Comparison of ENCODE assay signal across 8 mouse cellular contexts in genomic region chr13:107371616-107372582, GRCm38 (mm10).
DNase-seq lines count a peak whose midpoint lies in the region; ATAC-seq and TF ChIP-seq lines count a peak whose summit lies in the region.

No protein-coding gene starts in this region.

- no peak for TF ChIP-seq EP300 in heart, adult 2 months (IDR thresholded peaks at IDR 0.05; ENCODE audit: insufficient read depth, low read depth, low read length)

- no peaks in the 10 kb centered on the region for H3K4me1 ChIP-seq in heart, adult 2 months (ENCODE audit: control insufficient read depth, insufficient read depth, low read length)
- 0 out of 4 replicates have a peak, but pooled peaks cover 0 to 3% of the 10 kb centered on the region in 2 experiments for H3K4me1 ChIP-seq in heart, embryonic 14.5 days (ENCODE audit: control insufficient read depth in 2 of 2, insufficient read depth in 2 of 2, low read length in 2 of 2)
- H3K4me1 ChIP-seq in lung, embryonic 16.5 days (replicated peaks; ENCODE audit: control insufficient read depth, insufficient read depth, low read length): 0 out of 2 replicates have a peak, but pooled peaks cover 3% of the 10 kb centered on the region
- H3K4me1 ChIP-seq in forebrain, embryonic 15.5 days: no peaks in the 10 kb centered on the region

- DNase-seq in heart, adult 2 months: peak; percentile 25 to 26
- DNase-seq in heart, adult 8-10 months (ENCODE audit: low spot score): no peak
- DNase-seq in R1 (ENCODE audit: low read depth, low spot score): peak; percentile 65
- no peak for DNase-seq in MN1 (ENCODE audit: low spot score)

- TF ChIP-seq POLR2A in heart, adult 2 months (IDR thresholded peaks at IDR 0.05; ENCODE audit: insufficient read depth, low read depth, low read length): no peak

- intact Hi-C loops in heart, adult 2 months (cut with DNase I): no loop called here

- H3K4me3 ChIP-seq in heart, adult 2 months: no peak overlapping the region
- no peak overlapping the region for H3K4me3 ChIP-seq in heart, embryonic 14.5 days (ENCODE audit: control insufficient read depth in 1 of 2, insufficient read depth in 1 of 2, low read depth in 1 of 2, low read length in 2 of 2)
- H3K4me3 ChIP-seq in lung, embryonic 16.5 days (ENCODE audit: low read length): peak overlapping the region; percentile 10; the same call in 1 of the 2 replicates
- no peak overlapping the region for H3K4me3 ChIP-seq in forebrain, embryonic 15.5 days

- WGBS in heart, adult 2 months: 38% methylated on average over 17 of the region's 17 CpGs
- 35% methylated on average over 17 of the region's 17 CpGs for WGBS in heart, embryonic 14.5 days
- 24% methylated on average over 17 of the region's 17 CpGs for WGBS in lung, embryonic 16.5 days
- 39% methylated on average over 17 of the region's 17 CpGs for WGBS in forebrain, embryonic 15.5 days

- no peaks in the 10 kb centered on the region for H3K79me2 ChIP-seq in heart, adult 2 months (replicated peaks; ENCODE audit: control insufficient read depth, insufficient read depth, low read length)

- no peak for ATAC-seq in heart, embryonic 14.5 days (ENCODE audit: insufficient number of reproducible peaks, insufficient read depth, low FRiP score, low read depth)
- ATAC-seq in lung, embryonic 16.5 days (ENCODE audit: low read depth): peak; percentile 52
- no peak for ATAC-seq in activated CD4-positive, CD25-positive, alpha-beta regulatory T cell, adult 4 months
- ATAC-seq in forebrain, embryonic 15.5 days (replicated peaks): no peak

- no peaks in the 10 kb centered on the region for H3K9me3 ChIP-seq in heart, embryonic 14.5 days (ENCODE audit: control insufficient read depth, low read length)
- no peaks in the 10 kb centered on the region for H3K9me3 ChIP-seq in lung, embryonic 16.5 days (ENCODE audit: control insufficient read depth, low read length)
- H3K9me3 ChIP-seq in forebrain, embryonic 15.5 days: no peaks in the 10 kb centered on the region

- peak overlapping the region; percentile 34 for H3K4me2 ChIP-seq in heart, embryonic 14.5 days (ENCODE audit: low read length)
- peak overlapping the region; percentile 30 for H3K4me2 ChIP-seq in lung, embryonic 16.5 days (ENCODE audit: low read depth, low read length)
- H3K4me2 ChIP-seq in forebrain, embryonic 15.5 days (replicated peaks): no peak overlapping the region

- no peaks in the 10 kb centered on the region for H3K36me3 ChIP-seq in heart, adult 2 months (ENCODE audit: control insufficient read depth, insufficient read depth, low read length)
- H3K36me3 ChIP-seq in heart, embryonic 14.5 days (ENCODE audit: control insufficient read depth, insufficient read depth, low read length): no peaks in the 10 kb centered on the region
- H3K36me3 ChIP-seq in lung, embryonic 16.5 days (ENCODE audit: control insufficient read depth, insufficient read depth, low read length): no peaks in the 10 kb centered on the region
- H3K36me3 ChIP-seq in forebrain, embryonic 15.5 days: no peaks in the 10 kb centered on the region

- H3K9ac ChIP-seq in heart, adult 2 months (ENCODE audit: low read depth, low read length): no peak overlapping the region
- H3K9ac ChIP-seq in heart, embryonic 14.5 days (ENCODE audit: low read length): no peak overlapping the region
- H3K9ac ChIP-seq in lung, embryonic 16.5 days (ENCODE audit: low read length): no peak overlapping the region
- H3K9ac ChIP-seq in forebrain, embryonic 15.5 days (replicated peaks): no peak overlapping the region

- no peaks in the 10 kb centered on the region for H3K27me3 ChIP-seq in heart, adult 2 months (ENCODE audit: control insufficient read depth, insufficient read depth, low read length)
- H3K27me3 ChIP-seq in heart, embryonic 14.5 days (ENCODE audit: control insufficient read depth, insufficient read depth, low read length): no peaks in the 10 kb centered on the region
- no peaks in the 10 kb centered on the region for H3K27me3 ChIP-seq in lung, embryonic 16.5 days (ENCODE audit: control insufficient read depth, insufficient read depth, low read depth, low read length)
- H3K27me3 ChIP-seq in forebrain, embryonic 15.5 days: no peaks in the 10 kb centered on the region

- TF ChIP-seq CTCF in heart, adult 2 months (IDR thresholded peaks at IDR 0.05): no peak

- H3K27ac ChIP-seq in heart, adult 2 months: no peak overlapping the region
- no peak overlapping the region for H3K27ac ChIP-seq in heart, embryonic 14.5 days (replicated peaks in 1 of 2; ENCODE audit: control insufficient read depth in 1 of 2, insufficient read depth in 1 of 2, low read depth in 2 of 2, low read length in 2 of 2)
- no peak overlapping the region for H3K27ac ChIP-seq in lung, embryonic 16.5 days (ENCODE audit: low read length)
- H3K27ac ChIP-seq in forebrain, embryonic 15.5 days (replicated peaks): no peak overlapping the region

Comparison
In these comparisons a context has a peak if more than half of its experiments do, and no peak if none do; other contexts are left out.
1. DNase-seq: peak in heart, adult 2 months (2 of 2) and R1 (single experiment); none in heart, adult 8-10 months (single experiment) and MN1 (single experiment).